Mouse (Mus musculus): ENCODE measurements around the gene Gm973. TPM values are rescaled to one million over a fixed set of nuclear protein-coding genes. Genes with fewer than 3 reads are reported as not detected.

The Gm973 gene
- total and polyA plus RNA-seq, 3 experiments, result 0.23 TPM; not detected in 2

DNA sequence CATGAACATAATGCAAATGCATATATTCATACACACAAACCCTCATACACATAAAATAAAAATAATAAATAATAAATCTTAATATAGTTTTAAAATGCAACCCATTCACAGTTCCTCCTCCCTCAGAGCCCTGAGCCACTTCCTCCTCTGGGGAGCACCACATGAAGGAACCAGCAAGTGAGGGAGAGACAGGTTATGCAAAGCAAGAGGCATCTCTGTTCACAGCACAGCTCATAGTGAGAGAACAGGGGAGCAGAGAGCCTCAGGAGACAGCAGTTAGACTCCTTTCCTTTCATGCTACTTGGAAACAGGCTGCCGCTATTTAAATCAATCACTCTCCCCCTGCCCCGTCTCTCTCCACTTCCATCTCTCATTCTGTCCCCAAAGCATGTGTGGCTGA, 47.5 kb downstream of the Gm973 start:
- no peaks in the 10 kb centered on the region for H3K9me3 ChIP-seq (replicated peaks; ENCODE audit: insufficient read depth, low read length)
- H3K79me2 ChIP-seq (ENCODE audit: control insufficient read depth, insufficient read depth, low read length, poor library complexity), result no peaks in the 10 kb centered on the region
- H3K36me3 ChIP-seq (ENCODE audit: control insufficient read depth in 1 of 2, insufficient read depth in 2 of 2, low read length in 2 of 2), result no peaks in the 10 kb centered on the region
- TF ChIP-seq MAZ (IDR thresholded peaks at IDR 0.05; ENCODE audit: low read depth, low read length), result no peak
- no peak for TF ChIP-seq USF1 (IDR thresholded peaks at IDR 0.05; ENCODE audit: low read depth, low read length)
- TF ChIP-seq USF2 (IDR thresholded peaks at IDR 0.05; ENCODE audit: borderline replicate concordance in 1 of 2, insufficient read depth in 1 of 2, low read depth in 1 of 2, low read length in 2 of 2), result no peak
- H3K27ac ChIP-seq (ENCODE audit: control insufficient read depth, low read depth, low read length), result no peak overlapping the region
- no peak overlapping the region for H3K9ac ChIP-seq (ENCODE audit: control insufficient read depth, low read depth, low read length, poor library complexity, severe bottlenecking)
- DNase-seq (ENCODE audit: low read depth, low spot score), result no peak
- peaks cover 5 to 6% of the 10 kb centered on the region in 2 experiments; a peak in 3 of 4 replicates for H3K27me3 ChIP-seq (ENCODE audit: control insufficient read depth in 1 of 2, insufficient read depth in 2 of 2, low read length in 2 of 2)
- H3K4me1 ChIP-seq (ENCODE audit: control insufficient read depth in 1 of 2, insufficient read depth in 2 of 2, low read length in 2 of 2), result no peaks in the 10 kb centered on the region
- H3K4me3 ChIP-seq (ENCODE audit: control insufficient read depth in 1 of 2, insufficient read depth in 1 of 2, low read depth in 2 of 2, low read length in 2 of 2), result no peak overlapping the region

DNA sequence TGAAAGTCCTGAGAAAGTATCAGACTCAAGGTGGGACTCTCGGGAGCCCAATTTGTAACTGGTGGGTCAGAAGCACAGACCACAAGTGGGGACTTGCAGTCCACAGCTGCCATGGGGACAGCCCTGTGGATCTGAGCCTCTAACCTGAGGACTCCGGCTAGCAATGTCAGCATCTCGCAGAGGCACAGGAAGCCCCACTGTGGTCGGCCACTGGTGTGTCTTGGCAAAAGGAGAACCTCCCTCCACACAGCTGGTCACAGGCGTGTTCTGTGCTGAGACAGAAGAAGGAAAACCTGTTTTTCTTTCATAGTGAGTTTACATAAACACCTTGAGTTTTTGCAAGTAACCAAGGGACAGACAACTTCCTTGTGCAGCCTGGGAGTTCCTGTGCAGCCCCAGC, 49.7 kb downstream of the Gm973 start:
- TF ChIP-seq HCFC1 (IDR thresholded peaks at IDR 0.05; ENCODE audit: low read depth, low read length), result no peak
- TF ChIP-seq KAT2A (conservative IDR thresholded peaks at IDR 0.05; ENCODE audit: low read depth, low read length), result no peak
- no peak for TF ChIP-seq UBTF (IDR thresholded peaks at IDR 0.05; ENCODE audit: borderline replicate concordance, insufficient read depth, low read depth, low read length)
- no peak for TF ChIP-seq MAZ (IDR thresholded peaks at IDR 0.05; ENCODE audit: low read depth, low read length)
- TF ChIP-seq JUND (IDR thresholded peaks at IDR 0.05; ENCODE audit: low read depth, low read length), result no peak
- TF ChIP-seq CTCF (IDR thresholded peaks at IDR 0.05 in 2 of 3, conservative IDR thresholded peaks at IDR 0.05 in 1 of 3; ENCODE audit: control insufficient read depth in 1 of 3, insufficient read depth in 1 of 3, low read depth in 2 of 3, low read length in 3 of 3, poor library complexity in 1 of 3, severe bottlenecking in 1 of 3), result no peak
- no peak for TF ChIP-seq NELFE (IDR thresholded peaks at IDR 0.05; ENCODE audit: low read depth, low read length)
- TF ChIP-seq GATA1 (IDR thresholded peaks at IDR 0.05; ENCODE audit: low read depth, low read length), result no peak
- TF ChIP-seq POLR2A (IDR thresholded peaks at IDR 0.05; ENCODE audit: control insufficient read depth in 1 of 2, insufficient read depth in 1 of 2, low read depth in 1 of 2, low read length in 2 of 2, poor library complexity in 1 of 2), result no peak
- no peak for TF ChIP-seq ZKSCAN1 (IDR thresholded peaks at IDR 0.05; ENCODE audit: low read depth, low read length)
- no peak for TF ChIP-seq MYC (IDR thresholded peaks at IDR 0.05; ENCODE audit: low read depth, low read length)
- no peak for TF ChIP-seq ELF1 (IDR thresholded peaks at IDR 0.05; ENCODE audit: low read depth, low read length)
- no peak for TF ChIP-seq SMC3 (IDR thresholded peaks at IDR 0.05; ENCODE audit: low read depth, low read length)
- no peak for TF ChIP-seq RAD21 (IDR thresholded peaks at IDR 0.05; ENCODE audit: low read depth, low read length)

More for the DNA sequence above, 49.7 kb downstream of the Gm973 start:
- Histone ChIP-seq H3K9ac (ENCODE audit: control insufficient read depth, low read depth, low read length, poor library complexity, severe bottlenecking) (no peak overlapping the region), H3K4me3 (ENCODE audit: control insufficient read depth in 1 of 2, insufficient read depth in 1 of 2, low read depth in 2 of 2, low read length in 2 of 2) (no peak overlapping the region), H3K27ac (ENCODE audit: control insufficient read depth, low read depth, low read length) (no peak overlapping the region), H3K27me3 (ENCODE audit: control insufficient read depth in 1 of 2, insufficient read depth in 2 of 2, low read length in 2 of 2) (peaks cover 6 to 8% of the 10 kb centered on the region in 2 experiments; a peak in 3 of 4 replicates), H3K9me3 (replicated peaks; ENCODE audit: insufficient read depth, low read length) (no peaks in the 10 kb centered on the region), H3K36me3 (ENCODE audit: control insufficient read depth in 1 of 2, insufficient read depth in 2 of 2, low read length in 2 of 2) (no peaks in the 10 kb centered on the region), H3K79me2 (ENCODE audit: control insufficient read depth, insufficient read depth, low read length, poor library complexity) (no peaks in the 10 kb centered on the region), H3K4me1 (ENCODE audit: control insufficient read depth in 1 of 2, insufficient read depth in 2 of 2, low read length in 2 of 2) (peaks cover 0 to 3% of the 10 kb centered on the region in 2 experiments; a peak in 1 of 4 replicates)
- no peak for DNase-seq (ENCODE audit: low read depth, low spot score)

Data from MEL (cell line).